Mouse (Mus musculus) kidney, embryonic 16.5 days (tissue): ENCODE results near the gene C3ar1. TPM values are rescaled to one million over a fixed set of nuclear protein-coding genes. Genes with fewer than 3 reads are reported as not detected.

ENCODE experiments used
- ATAC-seq: fragments of 200-750 bp; cut with Nextera tagmentation; 2 replicates; pipeline ENCODE4 v1.8.0; 2017; ENCODE audit warnings: moderate TSS enrichment; ENCODE audit not compliant: low FRiP score, low TSS enrichment
- H3K27ac ChIP-seq: fragments of 300-500 bp; sonication (generic); 2 replicates; pipeline ENCODE4 v1.5.1; 2014; ENCODE audit warnings: low read length
- H3K27me3 ChIP-seq: fragments of 300-500 bp; sonication (generic); 2 replicates; pipeline ENCODE4 v1.6.1; 2014; ENCODE audit warnings: low read length, control low read depth, mixed read lengths; ENCODE audit not compliant: insufficient read depth
- H3K36me3 ChIP-seq: fragments of 300-500 bp; sonication (generic); 2 replicates; pipeline ENCODE4 v1.6.1; 2014; ENCODE audit warnings: low read length, control low read depth, mixed read lengths; ENCODE audit not compliant: insufficient read depth
- H3K4me1 ChIP-seq: fragments of 300-500 bp; sonication (generic); 2 replicates; pipeline ENCODE4 v1.6.1; 2014; ENCODE audit warnings: low read length, control low read depth, mixed read lengths; ENCODE audit not compliant: insufficient read depth
- H3K4me2 ChIP-seq: fragments of 300-500 bp; sonication (generic); replicated peaks from 2 replicates; pipeline ENCODE4 v1.6.1; 2014; ENCODE audit warnings: low read depth, low read length
- H3K4me3 ChIP-seq: fragments of 300-500 bp; sonication (generic); 2 replicates; pipeline ENCODE4 v1.5.1; 2014; ENCODE audit warnings: mild to moderate bottlenecking, low read length
- H3K9ac ChIP-seq: fragments of 300-500 bp; sonication (generic); replicated peaks from 2 replicates; pipeline ENCODE4 v1.6.1; 2014; ENCODE audit warnings: low read length
- H3K9me3 ChIP-seq: fragments of 300-500 bp; sonication (generic); 2 replicates; pipeline ENCODE4 v1.6.1; 2016; ENCODE audit warnings: low read length, control low read depth
- WGBS: fragments of 180-500 bp; shearing (Covaris S2); extraction: QIAGEN DNeasy Blood & Tissue Kit; methylation state at CpG from one replicate; pipeline ENCODE4 v1.1.7; 2014; 5-methylcytosine and 5-hydroxymethylcytosine counted together
- microRNA-seq: library from miRNA; unstranded; fragments of <30 nt; microRNA quantifications from one replicate; pipeline ENCODE4, GENCODE M21; 2016
- polyA plus RNA-seq: library from polyadenylated mRNA; unstranded; fragments of >200 nt; fragmentation: Nextera tagmentation; extraction: Ambion mirVana; gene quantifications from 2 replicates; pipeline ENCODE4 v1.2.1, GENCODE M21; 2015

Gene C3ar1
- polyA plus RNA-seq, 1 experiment from 2014 or later = 1.8 TPM

DNA sequence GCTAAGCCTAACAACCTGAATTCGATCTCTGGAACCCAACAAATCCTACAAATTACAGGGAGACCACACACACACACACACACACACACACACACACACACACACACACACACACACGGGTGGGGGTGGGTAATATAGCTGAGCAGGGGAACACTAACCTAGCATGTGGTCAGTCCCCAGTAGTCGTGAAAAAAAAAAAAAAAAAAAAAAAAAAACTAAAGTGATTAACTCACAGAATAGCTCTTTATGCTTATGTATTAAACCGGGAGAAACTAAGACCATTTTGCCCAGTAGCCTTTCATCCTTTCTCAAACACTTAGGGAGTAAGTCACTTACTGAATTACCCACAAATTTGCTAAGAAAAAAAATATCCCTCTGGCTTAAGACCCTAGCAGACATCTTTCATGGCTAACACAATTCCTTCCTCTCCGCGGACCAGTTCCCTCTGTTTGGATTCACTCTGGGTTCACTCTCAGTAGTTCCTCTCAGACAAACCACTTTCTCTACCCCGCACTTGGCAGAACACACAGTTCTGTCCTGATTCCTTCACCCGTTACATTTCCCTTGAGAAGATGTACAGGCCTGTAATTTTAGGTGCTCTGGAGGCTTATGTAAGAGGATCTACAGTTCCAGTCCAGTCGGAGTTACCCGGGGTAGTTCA is 55.2 kb downstream of the C3ar1 start:
- no peak for ATAC-seq
- H3K27ac ChIP-seq = no peak overlapping the region
- 41% methylated on average over 10 of the region's 10 CpGs for WGBS

More for the DNA sequence above, 55.2 kb downstream of the C3ar1 start:
- Histone ChIP-seq H3K4me1 (peaks cover 14% of the 10 kb centered on the region), H3K4me2 (peak overlapping the region; percentile 98), H3K27me3 (peaks cover 11% of the 10 kb centered on the region; the same call in 1 of the 2 replicates), H3K9me3 (no peaks in the 10 kb centered on the region), H3K9ac (peak overlapping the region; percentile 79), H3K4me3 (peak overlapping the region; percentile 54), H3K36me3 (no peaks in the 10 kb centered on the region)

Small RNA genes lying within 50 kb of the gene (microRNA-seq; reads per million reads assigned to microRNA genes)
- gene Mir7231 = not detected

Other genes starting within 250 kb of the C3ar1 start
- gene Gdf3, start 246.1 kb downstream of the C3ar1 start, polyA plus RNA-seq = not detected in 2 replicates
- gene Dppa3, start 229.8 kb downstream of the C3ar1 start, polyA plus RNA-seq = not detected in 2 replicates
- gene Nanog, start 148.7 kb downstream of the C3ar1 start, polyA plus RNA-seq = 0.12 TPM in 1 of 2 replicates, not detected in the other
- gene Slc2a3, start 54.5 kb downstream of the C3ar1 start, polyA plus RNA-seq = 8.6 and 9.6 TPM in 2 replicates
- gene Foxj2, start 36.2 kb downstream of the C3ar1 start, polyA plus RNA-seq = 5.8 and 6.4 TPM in 2 replicates
- gene Necap1, start 18.3 kb upstream of the C3ar1 start, polyA plus RNA-seq = 54.7 and 58.6 TPM in 2 replicates
- 3.0 and 3.3 TPM in 2 replicates for gene Clec4a1, start 65.7 kb upstream of the C3ar1 start, polyA plus RNA-seq
- 2.7 and 2.8 TPM in 2 replicates for gene Clec4a3, start 96.4 kb upstream of the C3ar1 start, polyA plus RNA-seq
- gene Clec4a4, start 134.2 kb upstream of the C3ar1 start, polyA plus RNA-seq = not detected in 2 replicates
- gene Clec4b1, start 193.8 kb upstream of the C3ar1 start, polyA plus RNA-seq = not detected in 2 replicates